ENCODE assay signal across 8 mouse cellular contexts in genomic region chr1:91413536-91413897, GRCm38 (mm10). TPM values are rescaled to one million over a fixed set of nuclear protein-coding genes. Genes with fewer than 3 reads are reported as not detected.
DNase-seq lines count a peak whose midpoint lies in the region; ATAC-seq and TF ChIP-seq lines count a peak whose summit lies in the region.

No protein-coding gene starts in this region.

- H3K4me2 ChIP-seq in lung, postnatal 0 days (replicated peaks; ENCODE audit: low read depth, low read length): peak overlapping the region; percentile 94
- H3K4me2 ChIP-seq in kidney, embryonic 16.5 days (replicated peaks; ENCODE audit: low read depth, low read length): peak overlapping the region; percentile 99
- peak overlapping the region; percentile 97 for H3K4me2 ChIP-seq in neural tube, embryonic 12.5 days (replicated peaks)

- no peak for ATAC-seq in lung, postnatal 0 days
- no peak for ATAC-seq in kidney, embryonic 16.5 days (ENCODE audit: low FRiP score, low TSS enrichment)
- no peak; the same call in 1 of the 2 replicates for ATAC-seq in neural tube, embryonic 12.5 days (ENCODE audit: low FRiP score, low read depth)

- WGBS in lung, postnatal 0 days: 1% methylated on average over 14 of the region's 14 CpGs
- under 1% methylated on average over 14 of the region's 14 CpGs for WGBS in forebrain, embryonic 10.5 days
- WGBS in kidney, embryonic 16.5 days: 0% methylated on average over 14 of the region's 14 CpGs
- under 1% methylated on average over 14 of the region's 14 CpGs for WGBS in neural tube, embryonic 12.5 days

- peak overlapping the region; percentile 64 for H3K4me3 ChIP-seq in lung, postnatal 0 days (ENCODE audit: low read depth, low read length)
- peak overlapping the region; percentile 80 for H3K4me3 ChIP-seq in forebrain, embryonic 10.5 days
- H3K4me3 ChIP-seq in kidney, embryonic 16.5 days (ENCODE audit: low read length): peak overlapping the region; percentile 78
- H3K4me3 ChIP-seq in neural tube, embryonic 12.5 days: peak overlapping the region; percentile 81

- TF ChIP-seq EP300 in lung, postnatal 0 days (IDR thresholded peaks at IDR 0.05): no peak

- peaks cover 19% of the 10 kb centered on the region; the same call in 1 of the 2 replicates for H3K36me3 ChIP-seq in lung, postnatal 0 days (ENCODE audit: insufficient read depth, low read length)
- H3K36me3 ChIP-seq in forebrain, embryonic 10.5 days (replicated peaks): peaks cover 13% of the 10 kb centered on the region
- no peaks in the 10 kb centered on the region for H3K36me3 ChIP-seq in kidney, embryonic 16.5 days (ENCODE audit: insufficient read depth, low read length)
- H3K36me3 ChIP-seq in neural tube, embryonic 12.5 days: no peaks in the 10 kb centered on the region; the same call in 1 of the 2 replicates

- H3K27ac ChIP-seq in lung, postnatal 0 days (ENCODE audit: low read length): peak overlapping the region; percentile 85
- peak overlapping the region; percentile 97 for H3K27ac ChIP-seq in forebrain, embryonic 10.5 days
- peak overlapping the region; percentile 93 for H3K27ac ChIP-seq in kidney, embryonic 16.5 days (ENCODE audit: low read length)
- H3K27ac ChIP-seq in neural tube, embryonic 12.5 days: peak overlapping the region; percentile 91

- no peak for DNase-seq in lung, postnatal 0 days (ENCODE audit: low spot score)
- DNase-seq in lung, postnatal 4 days: no peak
- DNase-seq in forebrain, embryonic 10.5 days (ENCODE audit: extremely low spot score, low spot score): no peak
- no peak for DNase-seq in left cerebral cortex, adult 18-20 months (ENCODE audit: low spot score in 2 of 2)
- DNase-seq in adipocyte (ENCODE audit: low spot score): no peak
- no peak for DNase-seq in right cerebral cortex, adult 2 months (ENCODE audit: low spot score in 2 of 2)

- H3K4me1 ChIP-seq in lung, postnatal 0 days (ENCODE audit: insufficient read depth, low read depth, low read length): peaks cover 20% of the 10 kb centered on the region; the same call in 1 of the 2 replicates
- H3K4me1 ChIP-seq in forebrain, embryonic 10.5 days: peaks cover 55% of the 10 kb centered on the region
- H3K4me1 ChIP-seq in kidney, embryonic 16.5 days (ENCODE audit: insufficient read depth, low read length): peaks cover 33% of the 10 kb centered on the region
- peaks cover 38% of the 10 kb centered on the region for H3K4me1 ChIP-seq in neural tube, embryonic 12.5 days

- no peaks in the 10 kb centered on the region for H3K9me3 ChIP-seq in lung, postnatal 0 days (ENCODE audit: low read length)
- no peaks in the 10 kb centered on the region for H3K9me3 ChIP-seq in forebrain, embryonic 10.5 days
- H3K9me3 ChIP-seq in kidney, embryonic 16.5 days (ENCODE audit: low read length): no peaks in the 10 kb centered on the region
- no peaks in the 10 kb centered on the region for H3K9me3 ChIP-seq in neural tube, embryonic 12.5 days

- TF ChIP-seq CTCF in lung, postnatal 0 days (IDR thresholded peaks at IDR 0.05): no peak

- no peaks in the 10 kb centered on the region for H3K27me3 ChIP-seq in lung, postnatal 0 days (replicated peaks; ENCODE audit: insufficient read depth, low read length)
- peaks cover 19% of the 10 kb centered on the region; the same call in 1 of the 2 replicates for H3K27me3 ChIP-seq in forebrain, embryonic 10.5 days (ENCODE audit: poor library complexity, severe bottlenecking)
- no peaks in the 10 kb centered on the region for H3K27me3 ChIP-seq in kidney, embryonic 16.5 days (ENCODE audit: insufficient read depth, low read length)
- H3K27me3 ChIP-seq in neural tube, embryonic 12.5 days (replicated peaks): no peaks in the 10 kb centered on the region

- peak overlapping the region; percentile 34; the same call in 1 of the 2 replicates for H3K9ac ChIP-seq in lung, postnatal 0 days (replicated peaks; ENCODE audit: low read depth)
- H3K9ac ChIP-seq in kidney, embryonic 16.5 days (replicated peaks; ENCODE audit: low read length): peak overlapping the region; percentile 66
- H3K9ac ChIP-seq in neural tube, embryonic 12.5 days: peak overlapping the region; percentile 91

RNA-seq across cellular contexts. Expression of gene Hes6, which starts 0.3 kb away (rescaled TPM):
- 63.7 and 75.1 TPM in 2 replicates for polyA plus RNA-seq in lung, postnatal 0 days (2015; fragmentation: Nextera tagmentation; extraction: Ambion mirVana)
- 156 and 177 TPM in 2 replicates for polyA plus RNA-seq in forebrain, embryonic 10.5 days (2016; fragmentation: Nextera tagmentation; extraction: Ambion mirVana)
- polyA plus RNA-seq in kidney, embryonic 16.5 days (2015; fragmentation: Nextera tagmentation; extraction: Ambion mirVana): 69.0 and 72.2 TPM in 2 replicates
- 360 and 364 TPM in 2 replicates for polyA plus RNA-seq in neural tube, embryonic 12.5 days (2016; fragmentation: Nextera tagmentation; extraction: Ambion mirVana)
- 10 to 100 TPM; 15.3 to 17.4 TPM for total RNA-seq in left cerebral cortex, adult 18-20 months (2021)

RNA-seq across cellular contexts. Expression of gene Ilkap, which starts 14.9 kb away (rescaled TPM):
- polyA plus RNA-seq in lung, postnatal 0 days (2015; fragmentation: Nextera tagmentation; extraction: Ambion mirVana): 90.5 and 94.0 TPM in 2 replicates
- 168 and 176 TPM in 2 replicates for polyA plus RNA-seq in forebrain, embryonic 10.5 days (2016; fragmentation: Nextera tagmentation; extraction: Ambion mirVana)
- 140 and 143 TPM in 2 replicates for polyA plus RNA-seq in kidney, embryonic 16.5 days (2015; fragmentation: Nextera tagmentation; extraction: Ambion mirVana)
- polyA plus RNA-seq in neural tube, embryonic 12.5 days (2016; fragmentation: Nextera tagmentation; extraction: Ambion mirVana): 148 and 153 TPM in 2 replicates
- 10 to 100 TPM; 60.1 to 64.3 TPM for total RNA-seq in left cerebral cortex, adult 18-20 months (2021)

RNA-seq across cellular contexts. Expression of gene Per2, which starts 45.6 kb away (rescaled TPM):
- 6.3 and 7.3 TPM in 2 replicates for polyA plus RNA-seq in lung, postnatal 0 days (2015; fragmentation: Nextera tagmentation; extraction: Ambion mirVana)
- 1.3 and 1.6 TPM in 2 replicates for polyA plus RNA-seq in forebrain, embryonic 10.5 days (2016; fragmentation: Nextera tagmentation; extraction: Ambion mirVana)
- polyA plus RNA-seq in kidney, embryonic 16.5 days (2015; fragmentation: Nextera tagmentation; extraction: Ambion mirVana): 4.2 and 4.6 TPM in 2 replicates
- polyA plus RNA-seq in neural tube, embryonic 12.5 days (2016; fragmentation: Nextera tagmentation; extraction: Ambion mirVana): 2.8 and 3.6 TPM in 2 replicates
- total RNA-seq in left cerebral cortex, adult 18-20 months (2021): 10 to 100 TPM; 39.0 to 39.1 TPM

RNA-seq across cellular contexts. Expression of gene Erfe, which starts 47.3 kb away (rescaled TPM):
- 0.47 and 0.71 TPM in 2 replicates for polyA plus RNA-seq in lung, postnatal 0 days (2015; fragmentation: Nextera tagmentation; extraction: Ambion mirVana)
- 1.1 and 1.6 TPM in 2 replicates for polyA plus RNA-seq in forebrain, embryonic 10.5 days (2016; fragmentation: Nextera tagmentation; extraction: Ambion mirVana)
- polyA plus RNA-seq in kidney, embryonic 16.5 days (2015; fragmentation: Nextera tagmentation; extraction: Ambion mirVana): 2.0 and 2.2 TPM in 2 replicates
- 0.19 and 0.33 TPM in 2 replicates for polyA plus RNA-seq in neural tube, embryonic 12.5 days (2016; fragmentation: Nextera tagmentation; extraction: Ambion mirVana)
- total RNA-seq in left cerebral cortex, adult 18-20 months (2021): under 1 TPM; 0.30 to 0.58 TPM

Comparison
In these comparisons a context has a peak if more than half of its experiments do, and no peak if none do; other contexts are left out.
1. H3K9ac ChIP-seq: peak in every context shown above with its lines; median percentile 91 in neural tube, embryonic 12.5 days; 66 in kidney, embryonic 16.5 days; 34 in lung, postnatal 0 days.